Mouse (Mus musculus) liver, embryonic 16.5 days (tissue): Measurements from ENCODE around the gene Scube1. TPM values are rescaled to one million over a fixed set of nuclear protein-coding genes. Genes with fewer than 3 reads are reported as not detected.

Experiments used
- ATAC-seq: fragments of 200-750 bp; cut with Nextera tagmentation; 2 replicates; pipeline ENCODE4 v1.8.0; 2017; ENCODE audit warnings: low read depth, mild to moderate bottlenecking, moderate number of reproducible peaks, moderate library complexity
- H3K27ac ChIP-seq: fragments of 300-500 bp; sonication (generic); 2 replicates; pipeline ENCODE4 v1.5.1; 2014; ENCODE audit warnings: mild to moderate bottlenecking, low read length
- H3K27me3 ChIP-seq: fragments of 300-500 bp; sonication (generic); 2 replicates; pipeline ENCODE4 v1.6.1; 2014; ENCODE audit warnings: low read depth, low read length, mixed read lengths; ENCODE audit not compliant: control insufficient read depth, insufficient read depth
- H3K36me3 ChIP-seq: fragments of 300-500 bp; sonication (generic); 2 replicates; pipeline ENCODE4 v1.6.1; 2014; ENCODE audit warnings: mild to moderate bottlenecking; ENCODE audit not compliant: control insufficient read depth, insufficient read depth
- H3K4me1 ChIP-seq: fragments of 300-500 bp; sonication (generic); 2 replicates; pipeline ENCODE4 v1.6.1; 2014; ENCODE audit warnings: low read depth, low read length, mixed read lengths; ENCODE audit not compliant: control insufficient read depth
- H3K4me2 ChIP-seq: fragments of 300-500 bp; sonication (generic); 2 replicates; pipeline ENCODE4 v1.6.1; 2014; ENCODE audit warnings: low read depth, low read length, mixed read lengths
- H3K4me3 ChIP-seq: fragments of 300-500 bp; sonication (generic); 2 replicates; pipeline ENCODE4 v1.5.1; 2014; ENCODE audit warnings: low read depth, mild to moderate bottlenecking, low read length
- H3K9ac ChIP-seq: fragments of 300-500 bp; sonication (generic); 2 replicates; pipeline ENCODE4 v1.6.1; 2014; ENCODE audit warnings: low read depth, low read length
- H3K9me3 ChIP-seq: fragments of 300-500 bp; sonication (generic); replicated peaks from 2 replicates; pipeline ENCODE4 v1.6.1; 2016; ENCODE audit warnings: low read length; ENCODE audit not compliant: control insufficient read depth
- WGBS: fragments of 180-500 bp; shearing (Covaris S2); extraction: QIAGEN DNeasy Blood & Tissue Kit; methylation state at CpG from one replicate; pipeline ENCODE4 v1.1.7; 2014; ENCODE audit not compliant: insufficient replicate concordance; 5-methylcytosine and 5-hydroxymethylcytosine counted together
- polyA plus RNA-seq: library from polyadenylated mRNA; unstranded; fragments of >200 nt; fragmentation: Nextera tagmentation; extraction: Ambion mirVana; gene quantifications from 2 replicates; pipeline ENCODE4 v1.2.1, GENCODE M21; 2015

Scube1 gene
- polyA plus RNA-seq, 1 experiment from 2014 or later = 0.21 TPM

DNA sequence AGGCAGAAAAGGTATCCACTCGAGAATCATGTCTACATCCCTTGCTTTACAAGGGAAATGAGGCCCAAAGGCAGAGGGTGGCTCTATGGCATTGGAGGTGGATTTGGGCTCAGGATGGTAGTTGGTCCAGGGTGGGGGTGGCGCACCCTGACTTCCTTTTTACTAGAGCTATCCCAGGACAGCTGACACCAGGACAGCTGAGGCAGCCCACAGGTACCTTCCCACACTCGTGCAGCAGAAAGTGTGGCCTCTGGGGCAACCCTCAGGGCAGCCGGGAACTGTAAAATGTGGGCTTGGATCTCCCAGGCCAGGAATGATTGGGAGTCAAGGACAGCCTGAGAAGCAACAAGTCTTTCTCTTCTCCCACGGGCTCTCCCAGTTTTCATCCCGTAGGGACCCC lies 133.1 kb downstream of the Scube1 start:
- Histone ChIP-seq H3K4me3 (peak overlapping the region; percentile 93), H3K4me2 (peak overlapping the region; percentile 93), H3K4me1 (peaks cover 43% of the 10 kb centered on the region), H3K36me3 (peaks cover 19% of the 10 kb centered on the region), H3K27me3 (no peaks in the 10 kb centered on the region), H3K9ac (peak overlapping the region; percentile 89), H3K27ac (peak overlapping the region; percentile 99), H3K9me3 (no peaks in the 10 kb centered on the region)
- 56% methylated on average over 6 of the region's 6 CpGs for WGBS
- ATAC-seq = no peak

DNA sequence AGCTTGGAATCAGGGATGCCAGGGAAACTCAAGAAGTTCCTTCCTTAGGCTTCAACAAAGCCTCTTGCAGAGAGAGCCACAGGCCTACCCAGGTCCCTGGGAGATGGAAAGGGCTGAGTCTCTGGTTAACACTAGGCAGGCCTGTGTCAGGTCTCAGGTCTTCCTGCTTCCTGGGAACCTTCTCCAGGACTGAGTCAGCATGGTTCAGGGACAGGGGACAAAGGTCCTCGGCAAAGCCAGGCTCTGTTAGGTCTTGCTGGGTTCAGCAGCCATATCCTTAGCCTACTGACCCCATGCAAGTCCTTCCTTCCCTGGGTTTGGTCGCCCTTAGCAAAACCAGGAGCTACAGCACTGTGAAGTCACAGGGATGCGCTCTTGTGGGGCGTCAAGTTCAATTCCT lies 134.0 kb downstream of the Scube1 start:
- 91% methylated on average over 4 of the region's 4 CpGs for WGBS
- H3K4me1 ChIP-seq = peaks cover 40% of the 10 kb centered on the region
- no peaks in the 10 kb centered on the region for H3K27me3 ChIP-seq
- peaks cover 7% of the 10 kb centered on the region for H3K9me3 ChIP-seq
- H3K4me2 ChIP-seq = peak overlapping the region; percentile 93; the same call in 1 of the 2 replicates
- no peak overlapping the region for H3K4me3 ChIP-seq
- H3K27ac ChIP-seq = peak overlapping the region; percentile 12; the same call in 1 of the 2 replicates
- peak overlapping the region; percentile 89 for H3K9ac ChIP-seq
- H3K36me3 ChIP-seq = peaks cover 28% of the 10 kb centered on the region
- no peak for ATAC-seq

DNA sequence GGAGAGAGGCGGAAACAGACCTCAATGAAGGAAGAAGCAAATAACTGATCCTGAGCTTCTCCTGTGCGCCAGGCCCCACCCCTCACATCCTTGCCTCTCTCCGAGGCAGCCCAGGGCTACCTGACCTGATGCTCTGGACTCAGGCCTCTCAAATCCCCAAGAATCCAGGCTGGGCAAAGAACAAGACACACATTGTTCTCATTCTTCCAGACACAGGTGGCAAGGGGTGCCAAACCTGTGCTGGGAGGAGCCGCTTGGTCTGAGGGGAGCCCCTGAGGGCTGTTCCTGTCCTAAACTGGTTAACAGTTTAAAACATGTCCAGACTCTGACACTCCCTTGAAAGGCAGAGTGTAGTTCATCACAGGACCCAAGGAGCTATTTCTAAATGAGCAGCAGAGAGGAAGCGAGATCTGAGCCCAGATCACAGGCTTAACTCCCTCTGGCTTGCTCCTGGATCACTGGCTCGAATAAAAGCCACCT lies 140.0 kb downstream of the Scube1 start:
- Histone ChIP-seq H3K27me3 (no peaks in the 10 kb centered on the region), H3K9ac (no peak overlapping the region), H3K4me2 (no peak overlapping the region), H3K4me1 (peaks cover 14% of the 10 kb centered on the region), H3K4me3 (no peak overlapping the region), H3K36me3 (peaks cover 67% of the 10 kb centered on the region), H3K9me3 (peaks cover 8% of the 10 kb centered on the region), H3K27ac (peak overlapping the region; percentile 8; the same call in 1 of the 2 replicates)
- no peak for ATAC-seq
- WGBS = 83% methylated on average over 6 of the region's 6 CpGs

DNA sequence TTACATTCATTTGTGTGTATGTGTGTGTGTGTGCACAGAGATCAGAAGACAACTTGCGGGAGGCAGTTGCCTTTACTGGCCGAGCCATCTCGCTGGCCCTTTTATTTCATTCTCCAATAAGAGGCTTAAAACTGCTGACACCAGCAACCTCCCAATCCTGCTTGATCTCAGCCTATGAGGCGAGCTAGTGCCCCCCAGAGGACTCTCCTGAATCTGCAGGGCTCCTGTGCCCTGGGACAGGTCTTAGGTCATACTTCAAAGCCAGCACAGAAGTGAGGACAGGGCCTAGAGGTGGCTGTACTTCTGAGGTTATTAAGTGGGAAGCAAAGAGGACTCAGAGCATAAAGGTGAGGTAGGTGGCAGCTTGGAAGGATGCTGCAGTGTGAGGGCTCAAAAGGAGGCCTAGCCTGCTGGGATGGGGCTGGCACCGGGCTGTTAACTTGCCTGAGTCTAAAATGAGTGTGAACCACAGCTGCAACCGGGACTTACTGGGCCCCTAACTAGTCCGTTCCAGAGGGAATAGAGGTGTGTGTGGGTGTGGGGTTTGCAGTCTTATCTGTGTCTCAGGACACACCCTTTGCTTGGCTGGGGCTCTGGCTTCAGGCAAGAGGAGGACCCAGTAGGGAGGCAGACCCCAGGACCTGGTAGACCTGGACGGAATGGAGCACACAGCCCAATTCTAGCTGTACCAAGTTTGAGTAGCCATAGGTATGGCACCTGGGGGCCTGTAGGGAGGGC lies 141.2 kb downstream of the Scube1 start:
- 49% methylated on average over 8 of the region's 8 CpGs for WGBS
- Histone ChIP-seq H3K27ac (peak overlapping the region; percentile 68), H3K36me3 (peaks cover 76% of the 10 kb centered on the region), H3K9ac (peak overlapping the region; percentile 59), H3K27me3 (no peaks in the 10 kb centered on the region), H3K4me1 (peaks cover 14% of the 10 kb centered on the region), H3K4me3 (peak overlapping the region; percentile 32), H3K4me2 (peak overlapping the region; percentile 60), H3K9me3 (peaks cover 8% of the 10 kb centered on the region)
- peak; percentile 85 for ATAC-seq

DNA sequence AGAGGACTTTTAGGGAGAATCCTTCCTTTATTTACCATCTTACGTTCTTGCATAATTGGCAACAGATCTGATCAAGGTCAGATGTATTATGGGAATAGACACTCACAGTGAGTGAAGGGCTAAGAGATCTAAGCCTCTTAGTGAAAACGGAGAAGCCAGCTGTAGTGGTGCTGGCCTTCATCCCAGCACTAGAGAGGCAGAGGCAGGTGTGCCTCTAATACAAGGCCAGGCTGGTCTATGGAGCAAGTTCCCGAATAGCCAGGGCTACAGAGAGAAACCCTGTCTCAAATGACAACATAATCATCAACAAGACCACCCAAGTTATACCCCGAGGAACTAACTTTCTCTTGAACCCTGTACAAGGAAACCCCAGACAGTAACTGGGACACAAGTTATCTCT lies 141.9 kb downstream of the Scube1 start:
- H3K4me3 ChIP-seq = no peak overlapping the region
- WGBS = 80% methylated on average over 4 of the region's 4 CpGs
- H3K9ac ChIP-seq = no peak overlapping the region
- peaks cover 8% of the 10 kb centered on the region for H3K9me3 ChIP-seq
- H3K4me2 ChIP-seq = no peak overlapping the region
- H3K27ac ChIP-seq = peak overlapping the region; percentile 68; the same call in 1 of the 2 replicates
- no peak for ATAC-seq
- peaks cover 14% of the 10 kb centered on the region for H3K4me1 ChIP-seq
- peaks cover 74% of the 10 kb centered on the region for H3K36me3 ChIP-seq
- H3K27me3 ChIP-seq = no peaks in the 10 kb centered on the region

DNA sequence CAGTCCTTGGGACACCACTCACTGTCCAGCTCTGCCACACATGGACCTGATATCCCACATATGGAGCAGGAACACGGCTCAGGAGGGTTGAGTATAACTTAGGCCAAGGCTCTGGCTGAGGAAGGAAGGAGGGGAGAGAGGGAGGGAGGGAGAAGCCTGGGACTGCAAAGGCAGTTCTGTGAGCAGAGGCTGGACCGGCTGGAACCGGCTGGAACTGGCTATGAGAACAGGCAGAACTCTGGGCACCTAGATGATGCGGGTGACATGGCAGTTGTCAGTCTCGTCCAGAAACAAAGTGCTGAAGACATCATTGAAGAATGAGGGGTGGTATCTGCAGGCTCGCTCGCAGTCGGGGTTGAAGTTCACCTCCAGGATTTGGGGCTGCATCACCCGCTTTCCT lies 148.2 kb downstream of the Scube1 start:
- Histone ChIP-seq H3K36me3 (peaks cover 85% of the 10 kb centered on the region), H3K4me3 (no peak overlapping the region)
- no peak for ATAC-seq

DNA sequence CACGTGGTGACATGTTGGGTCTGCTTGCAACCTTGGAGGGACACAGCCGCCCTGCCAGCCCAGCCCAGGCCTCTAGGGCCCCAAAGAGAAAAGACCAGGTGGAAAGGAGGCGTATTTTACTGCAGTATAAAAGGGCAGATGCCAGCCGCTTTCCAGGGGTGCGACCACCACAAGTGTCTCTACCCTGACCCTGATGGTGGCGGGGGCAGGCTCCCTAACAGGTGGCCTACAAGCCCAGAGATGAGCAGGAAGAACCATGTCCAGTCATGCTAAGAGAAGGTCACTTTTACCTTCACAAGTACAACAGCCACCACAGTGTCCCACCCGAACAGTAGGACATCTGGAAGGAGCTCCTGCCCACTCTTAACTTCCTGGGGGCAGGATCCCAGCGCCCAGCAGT lies 149.3 kb downstream of the Scube1 start:
- Histone ChIP-seq H3K4me2 (no peak overlapping the region), H3K27ac (no peak overlapping the region), H3K9me3 (no peaks in the 10 kb centered on the region), H3K9ac (no peak overlapping the region), H3K36me3 (peaks cover 74% of the 10 kb centered on the region), H3K27me3 (no peaks in the 10 kb centered on the region), H3K4me1 (no peaks in the 10 kb centered on the region; the same call in none of the 2 replicates), H3K4me3 (no peak overlapping the region)
- no peak for ATAC-seq
- WGBS = 91% methylated on average over 8 of the region's 8 CpGs

More for the DNA sequence above, 148.2 kb downstream of the Scube1 start:
- Histone ChIP-seq H3K4me2 (no peak overlapping the region), H3K27ac (no peak overlapping the region), H3K4me1 (no peaks in the 10 kb centered on the region; the same call in 1 of the 2 replicates), H3K27me3 (no peaks in the 10 kb centered on the region), H3K9me3 (no peaks in the 10 kb centered on the region), H3K9ac (no peak overlapping the region)
- 86% methylated on average over 9 of the region's 9 CpGs for WGBS

DNA sequence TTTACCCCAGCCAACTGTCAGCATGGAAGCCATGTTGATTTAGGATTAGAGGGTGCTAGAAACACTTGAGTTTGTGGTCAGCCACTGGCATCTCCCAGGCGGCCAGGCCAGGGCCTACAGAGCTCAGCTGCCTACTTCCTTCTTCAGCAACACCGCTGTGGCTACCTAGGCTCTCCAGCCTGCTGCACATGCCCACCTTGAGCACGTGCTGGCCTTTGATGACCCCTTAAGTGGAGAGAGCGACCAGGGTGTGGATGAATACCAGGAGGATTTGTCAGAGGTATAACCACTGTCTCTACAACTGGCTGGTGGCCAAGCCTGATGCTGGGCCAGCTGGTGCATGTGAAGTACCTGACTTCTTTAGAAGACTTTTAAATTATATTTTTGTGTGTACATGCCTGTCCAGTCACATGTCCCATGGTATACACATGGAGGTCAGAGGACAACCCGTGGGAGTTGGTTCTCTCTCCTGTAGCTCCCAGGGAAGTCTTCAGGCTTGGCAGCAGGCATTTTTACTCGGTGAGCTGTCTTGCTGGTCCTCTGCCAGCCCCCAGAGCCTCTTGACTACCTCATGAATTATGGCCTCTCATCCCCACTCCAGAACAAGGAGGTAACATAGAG lies 150.0 kb downstream of the Scube1 start:
- Histone ChIP-seq H3K4me2 (no peak overlapping the region), H3K27me3 (no peaks in the 10 kb centered on the region), H3K4me3 (no peak overlapping the region), H3K27ac (no peak overlapping the region), H3K4me1 (no peaks in the 10 kb centered on the region; the same call in none of the 2 replicates), H3K9ac (no peak overlapping the region), H3K36me3 (peaks cover 67% of the 10 kb centered on the region), H3K9me3 (no peaks in the 10 kb centered on the region)
- no peak for ATAC-seq
- WGBS = 75% methylated on average over 6 of the region's 6 CpGs

DNA sequence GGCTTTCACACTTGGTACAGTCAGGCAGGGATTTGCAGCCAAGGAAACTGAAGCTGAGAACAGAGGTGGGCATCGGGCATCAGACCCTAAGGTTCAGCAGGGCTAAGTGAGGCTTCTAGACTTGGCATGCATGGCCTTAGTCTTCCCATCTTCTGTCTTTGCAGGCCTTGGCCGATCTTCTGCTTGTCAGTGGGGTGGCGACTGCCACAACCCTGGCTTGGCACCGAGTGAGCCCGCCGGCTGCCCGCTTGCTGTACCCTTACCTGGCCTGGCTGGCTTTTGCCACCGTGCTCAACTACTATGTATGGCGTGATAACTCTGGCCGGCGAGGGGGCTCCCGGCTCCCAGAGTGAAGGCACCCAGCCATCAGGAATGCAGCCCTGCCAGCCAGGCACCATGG lies 151.2 kb downstream of the Scube1 start:
- no peaks in the 10 kb centered on the region for H3K27me3 ChIP-seq
- H3K36me3 ChIP-seq = peaks cover 56% of the 10 kb centered on the region

More for the DNA sequence above, 151.2 kb downstream of the Scube1 start:
- Histone ChIP-seq H3K4me3 (no peak overlapping the region), H3K9me3 (no peaks in the 10 kb centered on the region), H3K4me1 (peaks cover 6% of the 10 kb centered on the region), H3K27ac (no peak overlapping the region), H3K9ac (no peak overlapping the region), H3K4me2 (no peak overlapping the region)
- WGBS = 84% methylated on average over 12 of the region's 12 CpGs
- ATAC-seq = no peak
